Mouse (Mus musculus) limb, embryonic 13.5 days (tissue): ENCODE measurements around the gene Hist1h2bq. TPM values are rescaled to one million over a fixed set of nuclear protein-coding genes. Genes with fewer than 3 reads are reported as not detected.
"Not testable (repeated sequence)": the region's sequence is repeated elsewhere in the genome, so short reads cannot be mapped to it uniquely, and the experiment has no call there.

Experiments used
- ATAC-seq: fragments of 200-750 bp; cut with Nextera tagmentation; 2 replicates; pipeline ENCODE4 v1.8.0; 2017; ENCODE audit warnings: low read depth, moderate number of reproducible peaks, moderate TSS enrichment; ENCODE audit not compliant: low FRiP score
- H3K27ac ChIP-seq: fragments of 300-500 bp; sonication (generic); 2 replicates; pipeline ENCODE4 v1.5.1; 2015; ENCODE audit warnings: inconsistent platforms, mild to moderate bottlenecking, moderate library complexity
- H3K27me3 ChIP-seq: fragments of 300-500 bp; sonication (generic); 2 replicates; pipeline ENCODE4 v1.6.1; 2015; ENCODE audit warnings: mild to moderate bottlenecking, inconsistent platforms
- H3K36me3 ChIP-seq: fragments of 300-500 bp; sonication (generic); 2 replicates; pipeline ENCODE4 v1.6.1; 2015; ENCODE audit warnings: inconsistent platforms, mild to moderate bottlenecking, moderate library complexity
- H3K4me1 ChIP-seq: fragments of 300-500 bp; sonication (generic); 2 replicates; pipeline ENCODE4 v1.6.1; 2015; ENCODE audit warnings: inconsistent platforms
- H3K4me2 ChIP-seq: fragments of 300-500 bp; sonication (generic); replicated peaks from 2 replicates; pipeline ENCODE4 v1.6.1; 2015; ENCODE audit warnings: inconsistent platforms, mild to moderate bottlenecking, moderate library complexity
- H3K4me3 ChIP-seq: fragments of 300-500 bp; sonication (generic); 2 replicates; pipeline ENCODE4 v1.5.1; 2015; ENCODE audit warnings: moderate library complexity, mild to moderate bottlenecking, inconsistent platforms
- H3K9ac ChIP-seq: fragments of 300-500 bp; sonication (generic); 2 replicates; pipeline ENCODE4 v1.6.1; 2015; ENCODE audit warnings: mild to moderate bottlenecking, inconsistent platforms
- H3K9me3 ChIP-seq: fragments of 300-500 bp; sonication (generic); 2 replicates; pipeline ENCODE4 v1.6.1; 2016; ENCODE audit warnings: inconsistent platforms
- WGBS: fragments of 180-500 bp; shearing (Covaris S2); methylation state at CpG from one replicate; pipeline ENCODE4 v1.1.7; 2015; 5-methylcytosine and 5-hydroxymethylcytosine counted together
- polyA plus RNA-seq: library from polyadenylated mRNA; unstranded; fragments of >200 nt; fragmentation: Nextera tagmentation; extraction: Ambion mirVana; gene quantifications from 2 replicates; pipeline ENCODE4 v1.2.1, GENCODE M21; 2015

Gene Hist1h2bq
- polyA plus RNA-seq, 1 experiment from 2014 or later = 33.2 TPM

GRCm38 (mm10) chr13:21820082-21820890, 10.3 kb upstream of the Hist1h2bq start:
- not testable (repeated sequence) for H3K9ac ChIP-seq, H3K4me1 ChIP-seq, H3K9me3 ChIP-seq, H3K27me3 ChIP-seq, H3K4me3 ChIP-seq, H3K27ac ChIP-seq, H3K4me2 ChIP-seq, H3K36me3 ChIP-seq, ATAC-seq
- 75% methylated on average over 8 of the region's 16 CpGs for WGBS

GRCm38 (mm10) chr13:21812092-21812491, 2.1 kb upstream of the Hist1h2bq start:
- H3K9ac ChIP-seq, H3K36me3 ChIP-seq, H3K27ac ChIP-seq, H3K4me1 ChIP-seq, H3K27me3 ChIP-seq, H3K9me3 ChIP-seq: not testable (repeated sequence)
- WGBS = 0% methylated on average over 14 of the region's 14 CpGs
- peak overlapping the region; percentile 54 for H3K4me2 ChIP-seq
- H3K4me3 ChIP-seq = peak overlapping the region; percentile 30
- peak; percentile 29; the same call in 1 of the 2 replicates for ATAC-seq

GRCm38 (mm10) chr13:21811539-21811938, 1.5 kb upstream of the Hist1h2bq start, which contains the start of gene Hist1h4m:
Gene Hist1h4m, plus strand, starts transcription at chr13:21811746.
- H3K9ac ChIP-seq, H3K4me1 ChIP-seq, H3K27ac ChIP-seq, H3K9me3 ChIP-seq, H3K36me3 ChIP-seq, H3K27me3 ChIP-seq: not testable (repeated sequence)
- no CpG with 5 or more reads among the region's 24 CpGs for WGBS
- peak; percentile 51 for ATAC-seq
- H3K4me3 ChIP-seq = peak within 1 kb of the TSS; percentile 30
- peak within 1 kb of the TSS; percentile 54 for H3K4me2 ChIP-seq

- H3K9me3 ChIP-seq, H3K27ac ChIP-seq, H3K4me1 ChIP-seq, H3K9ac ChIP-seq, H3K4me3 ChIP-seq, H3K27me3 ChIP-seq, H3K4me2 ChIP-seq, H3K36me3 ChIP-seq: not testable (repeated sequence)
- WGBS = no CpG with 5 or more reads among the region's 8 CpGs
- ATAC-seq = peak; percentile 13
Observed at GRCm38 (mm10) chr13:21811074-21811473, 1.1 kb upstream of the Hist1h2bq start.

DNA sequence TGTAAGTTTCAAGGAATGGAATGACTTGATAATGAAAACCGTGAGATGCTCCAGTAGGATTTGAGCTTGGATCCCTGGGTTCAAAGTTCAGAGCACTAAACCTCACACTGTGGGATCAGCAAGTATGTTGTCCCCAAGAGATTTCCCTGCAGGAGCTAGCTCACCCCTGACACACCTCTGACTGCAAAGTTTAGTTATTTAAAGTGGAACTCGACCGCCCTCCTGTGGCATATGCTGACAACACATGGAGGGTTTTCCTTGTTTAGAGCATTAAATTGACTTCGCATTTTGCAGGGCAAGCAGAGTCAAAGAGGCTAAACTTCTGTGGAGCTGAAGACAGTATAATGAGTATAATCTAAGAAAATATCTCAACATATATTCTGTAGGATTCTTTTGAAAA, 6.9 kb downstream of the Hist1h2bq start:
- H3K9ac ChIP-seq, H3K27ac ChIP-seq, H3K27me3 ChIP-seq, H3K4me2 ChIP-seq, H3K4me1 ChIP-seq, H3K4me3 ChIP-seq, H3K36me3 ChIP-seq, H3K9me3 ChIP-seq: not testable (repeated sequence)
- peak; percentile 81 for ATAC-seq
- WGBS = no CpG with 5 or more reads among the region's 4 CpGs

DNA sequence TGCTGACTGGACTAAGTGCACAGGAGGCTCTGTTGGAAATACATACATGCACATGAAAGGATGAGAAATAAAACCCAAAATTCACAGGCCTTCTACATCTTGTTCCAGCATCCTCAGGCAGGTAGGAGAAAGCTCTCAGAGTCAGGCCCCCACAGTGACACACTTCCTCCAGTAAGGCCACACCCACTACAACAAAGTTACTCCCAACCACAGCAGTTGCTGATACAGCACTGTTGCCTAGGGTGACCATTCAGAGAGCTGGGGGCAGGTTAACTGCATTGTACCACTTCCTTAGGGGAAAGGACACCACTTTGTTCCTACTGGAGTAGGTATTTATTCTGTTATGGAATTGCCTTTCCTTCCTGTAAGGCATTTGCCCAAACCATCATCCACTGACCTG, 12.8 kb downstream of the Hist1h2bq start:
- H3K9me3 ChIP-seq, H3K27me3 ChIP-seq, H3K4me1 ChIP-seq, H3K4me2 ChIP-seq, H3K27ac ChIP-seq, H3K4me3 ChIP-seq, H3K9ac ChIP-seq, ATAC-seq, H3K36me3 ChIP-seq: not testable (repeated sequence)

- H3K4me3 ChIP-seq = no peak overlapping the region
- no peak overlapping the region for H3K27ac ChIP-seq
- 90% methylated on average over 7 of the region's 7 CpGs for whole genome bisulfite sequencing
- H3K4me2 ChIP-seq = no peak overlapping the region
- no peaks in the 10 kb centered on the region for H3K9me3 ChIP-seq
- no peaks in the 10 kb centered on the region for H3K27me3 ChIP-seq
- no peaks in the 10 kb centered on the region for H3K36me3 ChIP-seq
- H3K4me1 ChIP-seq = peaks cover 4% of the 10 kb centered on the region; the same call in 1 of the 2 replicates
- ATAC-seq = no peak
- no peak overlapping the region for H3K9ac ChIP-seq
Observed at GRCm38 (mm10) chr13:21795584-21795983, 14.4 kb downstream of the Hist1h2bq start.

GRCm38 (mm10) chr13:21790601-21791283, 19.3 kb downstream of the Hist1h2bq start:
- peaks cover 21% of the 10 kb centered on the region for H3K4me1 ChIP-seq
- peak overlapping the region; percentile 15; the same call in 1 of the 2 replicates for H3K4me3 ChIP-seq
- 14% methylated on average over 18 of the region's 18 CpGs for WGBS
- H3K27me3 ChIP-seq = no peaks in the 10 kb centered on the region
- no peaks in the 10 kb centered on the region for H3K9me3 ChIP-seq
- no peaks in the 10 kb centered on the region for H3K36me3 ChIP-seq
- H3K4me2 ChIP-seq = peak overlapping the region; percentile 46
- H3K27ac ChIP-seq = 0 out of 2 replicates have a peak overlapping the region, but pooled peaks have one; percentile 28
- H3K9ac ChIP-seq = peak overlapping the region; percentile 35; the same call in 1 of the 2 replicates
- ATAC-seq = no peak

GRCm38 (mm10) chr13:21789925-21790324, 20.1 kb downstream of the Hist1h2bq start:
- H3K9me3 ChIP-seq = no peaks in the 10 kb centered on the region
- peaks cover 24% of the 10 kb centered on the region for H3K4me1 ChIP-seq
- no peaks in the 10 kb centered on the region for H3K36me3 ChIP-seq
- H3K27ac ChIP-seq = no peak overlapping the region
- no peak overlapping the region for H3K9ac ChIP-seq
- no peak overlapping the region for H3K4me2 ChIP-seq
- ATAC-seq = no peak
- H3K4me3 ChIP-seq = no peak overlapping the region
- H3K27me3 ChIP-seq = no peaks in the 10 kb centered on the region
- 57% methylated on average over 6 of the region's 6 CpGs for WGBS

DNA sequence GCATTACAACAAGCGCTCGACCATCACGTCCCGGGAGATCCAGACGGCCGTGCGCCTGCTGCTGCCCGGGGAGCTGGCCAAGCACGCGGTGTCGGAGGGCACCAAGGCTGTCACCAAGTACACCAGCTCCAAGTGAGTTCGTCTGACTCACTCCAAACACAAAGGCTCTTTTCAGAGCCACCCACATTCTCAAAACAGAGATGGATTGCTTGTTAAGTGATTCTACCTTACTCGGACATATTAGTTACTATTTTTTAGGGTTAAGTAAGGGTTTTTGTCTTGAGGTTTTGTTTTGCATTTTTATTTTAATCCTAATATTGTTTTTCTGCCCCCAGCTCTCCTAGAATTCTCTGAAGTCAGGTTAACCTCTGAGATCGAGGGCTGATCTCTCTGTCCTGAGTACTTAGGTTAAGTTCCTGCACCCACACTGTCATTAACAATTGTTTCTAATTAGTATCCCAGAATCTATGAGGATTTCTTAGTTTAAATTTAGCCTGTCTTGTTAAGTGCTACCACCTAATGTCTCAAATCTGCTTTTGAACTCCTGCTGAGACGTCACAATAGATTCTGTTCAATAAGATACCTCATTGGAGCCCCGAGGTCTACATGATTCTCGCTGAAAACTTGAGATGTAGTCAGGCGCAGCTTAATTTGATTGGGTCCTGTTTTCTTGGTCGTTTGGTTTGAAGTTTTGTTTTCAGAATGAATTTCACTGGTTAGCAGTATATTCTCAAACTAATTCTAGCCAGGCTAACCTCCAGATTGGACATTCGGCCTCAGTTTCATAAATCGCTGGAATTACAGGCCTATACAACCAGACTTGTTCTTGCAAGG, 22.0 kb downstream of the Hist1h2bq start:
- 15% methylated on average over 14 of the region's 21 CpGs for WGBS
- no peaks in the 10 kb centered on the region for H3K9me3 ChIP-seq
- H3K4me2 ChIP-seq = peak overlapping the region; percentile 65
- ATAC-seq = no peak
- H3K36me3 ChIP-seq = no peaks in the 10 kb centered on the region
- peak overlapping the region; percentile 77 for H3K27ac ChIP-seq
- peak overlapping the region; percentile 34 for H3K4me3 ChIP-seq
- no peaks in the 10 kb centered on the region for H3K27me3 ChIP-seq
- peaks cover 33% of the 10 kb centered on the region for H3K4me1 ChIP-seq
- H3K9ac ChIP-seq = peak overlapping the region; percentile 51; the same call in 1 of the 2 replicates

DNA sequence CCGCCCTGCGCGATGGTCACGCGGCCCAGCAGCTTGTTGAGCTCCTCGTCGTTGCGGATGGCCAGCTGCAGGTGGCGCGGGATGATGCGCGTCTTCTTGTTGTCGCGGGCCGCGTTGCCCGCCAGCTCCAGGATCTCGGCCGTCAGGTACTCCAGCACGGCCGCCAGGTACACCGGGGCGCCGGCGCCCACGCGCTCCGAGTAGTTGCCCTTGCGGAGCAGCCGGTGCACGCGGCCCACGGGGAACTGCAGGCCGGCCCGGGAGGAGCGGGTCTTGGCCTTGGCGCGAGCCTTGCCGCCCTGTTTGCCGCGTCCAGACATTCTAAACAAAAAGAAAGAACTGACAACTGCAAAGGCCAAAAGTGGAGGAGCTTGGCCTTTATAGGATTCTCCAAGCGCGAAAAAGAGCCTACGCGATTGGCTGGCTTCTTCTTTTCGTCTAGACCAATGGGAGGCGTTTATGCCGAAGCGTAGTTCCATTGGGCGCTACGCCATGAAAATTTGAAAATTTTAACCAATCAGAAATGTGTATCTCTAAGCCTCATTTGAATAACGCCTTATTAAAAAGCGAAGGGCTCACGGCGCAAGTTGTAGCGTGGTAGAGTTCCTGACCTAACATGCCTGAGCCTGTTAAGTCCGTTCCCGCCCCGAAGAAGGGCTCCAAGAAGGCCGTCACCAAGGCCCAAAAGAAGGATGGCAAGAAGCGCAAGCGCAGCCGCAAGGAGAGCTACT, 22.9 kb downstream of the Hist1h2bq start, which contains the start of the genes Hist1h2an and Hist1h2bp:
Gene Hist1h2an, minus strand, starts transcription at position 320 of the 731 bp plus-strand sequence.
Gene Hist1h2bp, plus strand, starts transcription at position 563 of the 731 bp plus-strand sequence.
- WGBS = under 1% methylated on average over 42 of the region's 63 CpGs
- ATAC-seq = peak; percentile 95
- Histone ChIP-seq H3K4me2 (peak within 1 kb of the TSS; percentile 65), H3K27ac (peak within 1 kb of the TSS; percentile 85), H3K9ac (peak within 1 kb of the TSS; percentile 67), H3K4me3 (peak within 1 kb of the TSS; percentile 43), H3K4me1 (peaks cover 40% of the 10 kb centered on the region)
- not testable (repeated sequence) for H3K36me3 ChIP-seq, H3K9me3 ChIP-seq, H3K27me3 ChIP-seq
